Mouse (Mus musculus) hindbrain, embryonic 11.5 days (tissue): Measurements from ENCODE around the gene Car12. TPM values are rescaled to one million over a fixed set of nuclear protein-coding genes. Genes with fewer than 3 reads are reported as not detected.

Source experiments
- ATAC-seq: fragments of 200-750 bp; cut with Nextera tagmentation; 2 replicates; pipeline ENCODE4 v1.8.0; 2017; ENCODE audit warnings: mild to moderate bottlenecking, moderate TSS enrichment, moderate library complexity; ENCODE audit not compliant: low FRiP score
- DNase-seq: peaks from one replicate; pipeline ENCODE4 v3.0.0-alpha.2; 2015; ENCODE audit warnings: low spot score
- H3K27ac ChIP-seq: fragments of 300-500 bp; sonication (generic); 2 replicates; pipeline ENCODE4 v1.5.1; 2014; ENCODE audit warnings: mild to moderate bottlenecking, low read depth, low read length
- H3K27me3 ChIP-seq: fragments of 300-500 bp; sonication (generic); 2 replicates; pipeline ENCODE4 v1.6.1; 2014; ENCODE audit warnings: mild to moderate bottlenecking, low read length, moderate library complexity, mixed read lengths; ENCODE audit not compliant: control insufficient read depth, insufficient read depth
- H3K36me3 ChIP-seq: fragments of 300-500 bp; sonication (generic); 2 replicates; pipeline ENCODE4 v1.6.1; 2014; ENCODE audit warnings: mild to moderate bottlenecking, low read length, moderate library complexity, mixed read lengths; ENCODE audit not compliant: control insufficient read depth, insufficient read depth
- H3K4me1 ChIP-seq: fragments of 300-500 bp; sonication (generic); replicated peaks from 2 replicates; pipeline ENCODE4 v1.6.1; 2014; ENCODE audit warnings: low read length, mixed read lengths; ENCODE audit not compliant: control insufficient read depth, insufficient read depth
- H3K4me2 ChIP-seq: fragments of 300-500 bp; sonication (generic); replicated peaks from 2 replicates; pipeline ENCODE4 v1.6.1; 2014; ENCODE audit warnings: mild to moderate bottlenecking, low read depth, low read length
- H3K4me3 ChIP-seq: fragments of 300-500 bp; sonication (generic); 2 replicates; pipeline ENCODE4 v1.5.1; 2014; ENCODE audit warnings: low read depth, low read length
- H3K9ac ChIP-seq: fragments of 300-500 bp; sonication (generic); 2 replicates; pipeline ENCODE4 v1.6.1; 2014; ENCODE audit warnings: low read depth, low read length
- H3K9me3 ChIP-seq: fragments of 300-500 bp; sonication (generic); 2 replicates; pipeline ENCODE4 v1.6.1; 2016; ENCODE audit warnings: low read length; ENCODE audit not compliant: control insufficient read depth
- whole genome bisulfite sequencing: fragments of 180-500 bp; shearing (Covaris S2); extraction: QIAGEN DNeasy Blood & Tissue Kit; methylation state at CpG from one replicate; pipeline ENCODE4 v1.1.7; 2014; 5-methylcytosine and 5-hydroxymethylcytosine counted together
- polyA plus RNA-seq: library from polyadenylated mRNA; unstranded; fragments of >200 nt; fragmentation: Nextera tagmentation; extraction: Ambion mirVana; gene quantifications from 2 replicates; pipeline ENCODE4 v1.2.1, GENCODE M21; 2014

Gene Car12
- polyA plus RNA-seq, 1 experiment from 2014 or later: 1.0 TPM

- Histone ChIP-seq H3K27ac (no peak overlapping the region), H3K27me3 (no peaks in the 10 kb centered on the region), H3K4me1 (no peaks in the 10 kb centered on the region), H3K4me3 (no peak overlapping the region), H3K4me2 (no peak overlapping the region), H3K9ac (no peak overlapping the region), H3K36me3 (no peaks in the 10 kb centered on the region), H3K9me3 (no peaks in the 10 kb centered on the region)
- 60% methylated on average over 6 of the region's 6 CpGs for WGBS
- DNase-seq (no peak), ATAC-seq (no peak)
Observed at GRCm38 (mm10) chr9:66680102-66680501, 33.4 kb upstream of the Car12 start.

GRCm38 (mm10) chr9:66682822-66683221 is 30.7 kb upstream of the Car12 start:
- WGBS: 91% methylated on average over 3 of the region's 3 CpGs
- Histone ChIP-seq H3K4me2 (no peak overlapping the region), H3K9me3 (no peaks in the 10 kb centered on the region), H3K4me1 (no peaks in the 10 kb centered on the region), H3K36me3 (no peaks in the 10 kb centered on the region), H3K27me3 (no peaks in the 10 kb centered on the region), H3K9ac (no peak overlapping the region), H3K4me3 (no peak overlapping the region), H3K27ac (no peak overlapping the region)
- DNase-seq: no peak
- no peak for ATAC-seq

GRCm38 (mm10) chr9:66685730-66686129 is 27.8 kb upstream of the Car12 start:
- WGBS: 74% methylated on average over 6 of the region's 6 CpGs

GRCm38 (mm10) chr9:66687713-66688112 is 25.8 kb upstream of the Car12 start:
- H3K9me3 ChIP-seq: no peaks in the 10 kb centered on the region
- DNase-seq: no peak
- H3K4me2 ChIP-seq: no peak overlapping the region
- no peaks in the 10 kb centered on the region for H3K4me1 ChIP-seq
- H3K9ac ChIP-seq: no peak overlapping the region
- no peaks in the 10 kb centered on the region for H3K27me3 ChIP-seq
- no peak overlapping the region for H3K27ac ChIP-seq
- H3K4me3 ChIP-seq: no peak overlapping the region
- H3K36me3 ChIP-seq: no peaks in the 10 kb centered on the region
- ATAC-seq: no peak
- WGBS: 87% methylated on average over 2 of the region's 2 CpGs

More at GRCm38 (mm10) chr9:66685730-66686129, 27.8 kb upstream of the Car12 start:
- Histone ChIP-seq H3K27ac (no peak overlapping the region), H3K9me3 (no peaks in the 10 kb centered on the region), H3K4me3 (no peak overlapping the region), H3K9ac (no peak overlapping the region), H3K4me2 (no peak overlapping the region), H3K4me1 (no peaks in the 10 kb centered on the region), H3K36me3 (no peaks in the 10 kb centered on the region), H3K27me3 (no peaks in the 10 kb centered on the region)
- ATAC-seq: no peak
- DNase-seq: no peak

GRCm38 (mm10) chr9:66691683-66692305 is 21.7 kb upstream of the Car12 start:
- H3K9me3 ChIP-seq: no peaks in the 10 kb centered on the region
- 66% methylated on average over 4 of the region's 4 CpGs for WGBS
- ATAC-seq (no peak), DNase-seq (no peak)
- H3K4me3 ChIP-seq: no peak overlapping the region
- H3K4me2 ChIP-seq: no peak overlapping the region
- no peaks in the 10 kb centered on the region for H3K36me3 ChIP-seq
- H3K9ac ChIP-seq: no peak overlapping the region
- H3K4me1 ChIP-seq: no peaks in the 10 kb centered on the region
- H3K27ac ChIP-seq: no peak overlapping the region
- H3K27me3 ChIP-seq: no peaks in the 10 kb centered on the region

GRCm38 (mm10) chr9:66697355-66698140 is 15.9 kb upstream of the Car12 start:
- ATAC-seq: no peak
- Histone ChIP-seq H3K27me3 (no peaks in the 10 kb centered on the region), H3K9ac (no peak overlapping the region), H3K4me3 (no peak overlapping the region), H3K9me3 (no peaks in the 10 kb centered on the region), H3K4me2 (no peak overlapping the region), H3K36me3 (no peaks in the 10 kb centered on the region), H3K4me1 (0 out of 2 replicates have a peak, but pooled peaks cover 2% of the 10 kb centered on the region), H3K27ac (no peak overlapping the region)
- no peak for DNase-seq
- WGBS: 83% methylated on average over 7 of the region's 7 CpGs

- Histone ChIP-seq H3K9ac (no peak overlapping the region), H3K27me3 (no peaks in the 10 kb centered on the region), H3K9me3 (no peaks in the 10 kb centered on the region), H3K4me2 (no peak overlapping the region), H3K36me3 (no peaks in the 10 kb centered on the region), H3K4me1 (0 out of 2 replicates have a peak, but pooled peaks cover 2% of the 10 kb centered on the region), H3K27ac (no peak overlapping the region), H3K4me3 (no peak overlapping the region)
- 90% methylated on average over 4 of the region's 4 CpGs for whole genome bisulfite sequencing
- ATAC-seq (no peak), DNase-seq (no peak)
Observed at GRCm38 (mm10) chr9:66699748-66700147, 13.7 kb upstream of the Car12 start.

GRCm38 (mm10) chr9:66703002-66703401 is 10.5 kb upstream of the Car12 start:
- Histone ChIP-seq H3K36me3 (no peaks in the 10 kb centered on the region), H3K4me1 (0 out of 2 replicates have a peak, but pooled peaks cover 2% of the 10 kb centered on the region), H3K4me2 (no peak overlapping the region), H3K9me3 (no peaks in the 10 kb centered on the region), H3K9ac (no peak overlapping the region), H3K4me3 (no peak overlapping the region), H3K27me3 (no peaks in the 10 kb centered on the region), H3K27ac (no peak overlapping the region)
- ATAC-seq (no peak), DNase-seq (no peak)
- 81% methylated on average over 4 of the region's 4 CpGs for whole genome bisulfite sequencing

- ATAC-seq (no peak), DNase-seq (no peak)
- Histone ChIP-seq H3K27me3 (no peaks in the 10 kb centered on the region), H3K27ac (no peak overlapping the region), H3K4me1 (0 out of 2 replicates have a peak, but pooled peaks cover 2% of the 10 kb centered on the region), H3K9ac (no peak overlapping the region), H3K36me3 (no peaks in the 10 kb centered on the region), H3K4me2 (no peak overlapping the region), H3K4me3 (no peak overlapping the region), H3K9me3 (no peaks in the 10 kb centered on the region)
Observed at GRCm38 (mm10) chr9:66705354-66705753, 8.1 kb upstream of the Car12 start.
